Mouse (Mus musculus) small intestine, adult 2 months (tissue): ENCODE data around the gene Eml3.

Experiments used
- CTCF ChIP-seq: fragments of 200-500 bp; IDR thresholded peaks from 2 replicates; pipeline ENCODE4 v1.5.1; 2012; ENCODE audit warnings: low read depth, mild to moderate bottlenecking, control low read depth, inconsistent platforms, low read length, moderate library complexity, mixed read lengths; ENCODE audit not compliant: insufficient replicate concordance, insufficient read length; ENCODE audit errors: extremely low read depth
- POLR2A ChIP-seq: fragments of 200-500 bp; IDR thresholded peaks from 2 replicates; pipeline ENCODE4 v1.6.1; 2012; ENCODE audit warnings: low read depth, mild to moderate bottlenecking, control low read depth, inconsistent platforms, low read length, moderate library complexity

DNA sequence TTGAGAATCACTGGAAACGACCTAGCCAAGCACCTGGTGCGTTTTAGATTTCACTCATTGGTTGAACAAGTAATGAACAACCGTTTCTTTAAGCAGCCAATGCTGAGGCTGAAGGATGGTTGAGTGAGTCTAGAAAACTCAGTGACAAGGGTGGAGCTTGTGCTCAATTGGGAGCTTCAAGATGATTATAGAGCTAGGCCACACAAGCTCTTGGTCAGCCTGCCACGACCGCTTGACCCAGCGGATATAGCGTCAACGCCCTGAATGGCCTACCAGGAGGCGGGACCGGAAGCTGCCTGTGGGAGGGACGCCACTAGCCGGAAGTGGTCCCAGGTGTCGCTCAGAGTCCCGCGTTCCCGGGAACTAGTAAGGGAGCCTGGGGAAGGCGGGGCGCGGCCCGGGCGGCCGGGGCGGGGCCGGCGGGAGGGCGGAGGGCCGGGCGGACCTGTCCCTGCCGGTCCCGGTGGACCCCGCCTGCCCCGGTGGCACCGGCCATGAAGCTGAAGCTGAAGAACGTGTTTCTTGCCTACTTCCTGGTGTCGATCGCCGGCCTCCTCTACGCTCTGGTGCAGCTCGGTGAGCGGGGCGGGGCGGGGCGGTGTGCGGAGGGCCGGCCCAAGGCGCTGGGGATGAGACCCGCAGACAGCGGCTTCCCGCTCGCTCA lies 9.1 kb upstream of the Eml3 start, which contains the start of gene B3gat3:
- peak; percentile 69 for TF ChIP-seq POLR2A
- no peak for TF ChIP-seq CTCF
